ENCODE assay signal across 12 mouse cellular contexts in genomic region chr11:95025227-95026012, GRCm38 (mm10). TPM values are rescaled to one million over a fixed set of nuclear protein-coding genes. Genes with fewer than 3 reads are reported as not detected.
A peak's percentile ranks its signal among the peaks of the same experiment; 100 is the strongest.
DNase-seq lines count a peak whose midpoint lies in the region; ATAC-seq and TF ChIP-seq lines count a peak whose summit lies in the region.
"Had no signal": no experiment of that assay in that cellular context is flagged by ENCODE, and none has a peak within 500 bp of the region (broad histone marks: within the 10 kb centered on the region; RNA-seq: fewer than 3 reads in every experiment).

No protein-coding gene starts in this region.

- H3K4me3 ChIP-seq in kidney, adult 2 months (ENCODE audit: insufficient read depth, low read depth, low read length): no peak overlapping the region
- no peak overlapping the region for H3K4me3 ChIP-seq in lung, adult 2 months (replicated peaks; ENCODE audit: extremely low read depth, low read depth, low read length)
- H3K4me3 ChIP-seq in stomach, embryonic 16.5 days (replicated peaks; ENCODE audit: low read length): no peak overlapping the region
- H3K4me3 ChIP-seq: embryonic facial prominence, embryonic 15.5 days had no signal

- no peak for TF ChIP-seq POLR2A in kidney, adult 2 months (IDR thresholded peaks at IDR 0.05; ENCODE audit: low read depth, low read length)
- no peak for TF ChIP-seq POLR2A in lung, adult 2 months (IDR thresholded peaks at IDR 0.05; ENCODE audit: borderline replicate concordance, extremely low read depth, low read depth, low read length)

- peak overlapping the region; percentile 49 for H3K27ac ChIP-seq in kidney, adult 2 months (ENCODE audit: insufficient read depth, low read depth, low read length)
- H3K27ac ChIP-seq in stomach, embryonic 16.5 days (ENCODE audit: low read length): peak overlapping the region; percentile 34; the same call in 1 of the 2 replicates
- H3K27ac ChIP-seq: embryonic facial prominence, embryonic 15.5 days had no signal

- peak; percentile 6; the same call in 1 of the 2 replicates for ATAC-seq in stomach, embryonic 16.5 days (ENCODE audit: insufficient read depth, low FRiP score)

- no peaks in the 10 kb centered on the region for H3K27me3 ChIP-seq in kidney, adult 2 months (replicated peaks; ENCODE audit: control insufficient read depth, insufficient read depth, low read length)
- H3K27me3 ChIP-seq in stomach, embryonic 16.5 days (ENCODE audit: control insufficient read depth, insufficient read depth, low read length): no peaks in the 10 kb centered on the region
- H3K27me3 ChIP-seq: embryonic facial prominence, embryonic 15.5 days had no signal

- H3K9ac ChIP-seq in stomach, embryonic 16.5 days (ENCODE audit: low read length): no peak overlapping the region; the same call in 1 of the 2 replicates
- H3K9ac ChIP-seq: embryonic facial prominence, embryonic 15.5 days had no signal

- peaks cover 22% of the 10 kb centered on the region for H3K4me1 ChIP-seq in kidney, adult 2 months (ENCODE audit: control insufficient read depth, insufficient read depth, low read length)
- H3K4me1 ChIP-seq in lung, adult 2 months (ENCODE audit: control insufficient read depth, insufficient read depth, low read length): peaks cover 8% of the 10 kb centered on the region
- peaks cover 11% of the 10 kb centered on the region for H3K4me1 ChIP-seq in stomach, embryonic 16.5 days (ENCODE audit: control insufficient read depth, insufficient read depth, low read length)
- H3K4me1 ChIP-seq: embryonic facial prominence, embryonic 15.5 days had no signal

- H3K36me3 ChIP-seq in kidney, adult 2 months (ENCODE audit: control insufficient read depth, insufficient read depth, low read length): peaks cover 7% of the 10 kb centered on the region
- peaks cover 10% of the 10 kb centered on the region; the same call in 1 of the 2 replicates for H3K36me3 ChIP-seq in stomach, embryonic 16.5 days (ENCODE audit: control insufficient read depth, insufficient read depth, low read length)

- H3K4me2 ChIP-seq in stomach, embryonic 16.5 days (ENCODE audit: low read depth, low read length): no peak overlapping the region
- H3K4me2 ChIP-seq: embryonic facial prominence, embryonic 15.5 days had no signal

- WGBS in kidney, adult 2 months: 64% methylated on average over 11 of the region's 11 CpGs
- 68% methylated on average over 11 of the region's 11 CpGs for whole genome bisulfite sequencing in lung, adult 2 months
- WGBS in stomach, embryonic 16.5 days: 74% methylated on average over 11 of the region's 11 CpGs

- peak; percentile 59 to 61 for DNase-seq in cerebellum, postnatal 25 days
- DNase-seq in cerebellum, adult 9-10 months: no peak
- peak; percentile 41 for DNase-seq in kidney, adult 2 months
- DNase-seq in kidney, postnatal 14 days: no peak
- DNase-seq in lung, postnatal 36 days: peak; percentile 38
- no peak for DNase-seq in lung, adult 2 months
- no peak for DNase-seq in cerebellum, adult 18-20 months
- DNase-seq: heart, adult 18-20 months; heart, postnatal 4 days had no signal

- no peak for TF ChIP-seq CTCF in kidney, adult 2 months (conservative IDR thresholded peaks at IDR 0.05; ENCODE audit: insufficient read depth, insufficient read length, low read depth, low read length)
- TF ChIP-seq CTCF in lung, adult 2 months (IDR thresholded peaks at IDR 0.05; ENCODE audit: insufficient read depth, low read length): no peak

- H3K9me3 ChIP-seq in stomach, embryonic 16.5 days (replicated peaks; ENCODE audit: control insufficient read depth, low read length): no peaks in the 10 kb centered on the region
- H3K9me3 ChIP-seq: embryonic facial prominence, embryonic 15.5 days; G1E had no signal

RNA-seq across cellular contexts. Expression of gene Pdk2, which starts 15.7 kb away (rescaled TPM):
- polyA plus RNA-seq in kidney, adult 2 months (2012; rRNA removed): 430 and 469 TPM in 2 replicates
- polyA plus RNA-seq in lung, adult 2 months (2012; rRNA removed): 53.0 and 67.3 TPM in 2 replicates
- polyA plus RNA-seq in stomach, embryonic 16.5 days (2015; fragmentation: Nextera tagmentation; extraction: Ambion mirVana): 37.9 and 39.3 TPM in 2 replicates

RNA-seq across cellular contexts. Expression of gene Samd14, which starts 15.7 kb away (rescaled TPM):
- 3.2 and 3.7 TPM in 2 replicates for polyA plus RNA-seq in kidney, adult 2 months (2012; rRNA removed)
- 5.9 and 7.0 TPM in 2 replicates for polyA plus RNA-seq in lung, adult 2 months (2012; rRNA removed)
- 14.7 and 15.9 TPM in 2 replicates for polyA plus RNA-seq in stomach, embryonic 16.5 days (2015; fragmentation: Nextera tagmentation; extraction: Ambion mirVana)

RNA-seq across cellular contexts. Expression of gene Ppp1r9b, which starts 34.6 kb away (rescaled TPM):
- 24.1 and 29.9 TPM in 2 replicates for polyA plus RNA-seq in kidney, adult 2 months (2012; rRNA removed)
- polyA plus RNA-seq in lung, adult 2 months (2012; rRNA removed): 58.7 and 67.7 TPM in 2 replicates
- 6.6 and 8.0 TPM in 2 replicates for polyA plus RNA-seq in stomach, embryonic 16.5 days (2015; fragmentation: Nextera tagmentation; extraction: Ambion mirVana)

RNA-seq across cellular contexts. Expression of gene Sgca, which starts 49.3 kb away (rescaled TPM):
- polyA plus RNA-seq in kidney, adult 2 months (2012; rRNA removed): 5.0 and 23.9 TPM in 2 replicates
- 19.9 and 54.4 TPM in 2 replicates for polyA plus RNA-seq in lung, adult 2 months (2012; rRNA removed)
- polyA plus RNA-seq in stomach, embryonic 16.5 days (2015; fragmentation: Nextera tagmentation; extraction: Ambion mirVana): 0.41 and 3.2 TPM in 2 replicates
- polyA plus RNA-seq: G1E had no signal

RNA-seq across cellular contexts. Expression of gene Itga3, which starts 51.2 kb away (rescaled TPM):
- 48.2 and 55.4 TPM in 2 replicates for polyA plus RNA-seq in kidney, adult 2 months (2012; rRNA removed)
- polyA plus RNA-seq in lung, adult 2 months (2012; rRNA removed): 181 and 187 TPM in 2 replicates
- polyA plus RNA-seq in stomach, embryonic 16.5 days (2015; fragmentation: Nextera tagmentation; extraction: Ambion mirVana): 19.4 and 19.9 TPM in 2 replicates
- polyA plus RNA-seq: G1E had no signal

Comparison
In these comparisons a context has a peak if more than half of its experiments do, and no peak if none do; other contexts are left out.
1. DNase-seq: peak in cerebellum, postnatal 25 days (2 of 2), kidney, adult 2 months (single experiment) and lung, postnatal 36 days (single experiment); none in cerebellum, adult 9-10 months (single experiment), kidney, postnatal 14 days (single experiment), lung, adult 2 months (single experiment) and cerebellum, adult 18-20 months (0 of 2).